Mouse (Mus musculus): ENCODE measurements around the gene Kif21b.
A peak's percentile ranks its signal among the peaks of the same experiment; 100 is the strongest.

Kif21b gene

DNA sequence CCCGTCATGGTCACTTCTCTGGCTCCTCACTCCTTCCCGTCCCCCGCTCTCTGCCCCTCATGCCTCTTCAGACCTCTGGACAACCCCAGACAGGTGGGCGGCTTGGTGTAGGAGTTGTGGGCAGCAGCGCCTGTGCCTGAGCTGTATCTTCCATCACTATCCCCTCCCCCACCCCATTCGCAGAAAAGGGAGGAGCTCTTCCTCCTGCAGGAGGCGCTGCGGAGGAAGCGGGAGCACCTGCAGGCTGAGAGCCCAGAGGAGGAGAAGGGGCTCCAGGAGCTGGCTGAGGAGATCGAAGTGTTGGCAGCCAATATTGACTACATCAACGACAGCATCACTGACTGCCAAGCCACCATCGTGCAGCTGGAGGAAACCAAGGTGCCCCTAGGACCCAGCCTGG lies 28.6 kb downstream of the Kif21b start:
- no peak for DNase-seq (ENCODE audit: low spot score)

- DNase-seq (ENCODE audit: low spot score): no peak
Observed at GRCm38 (mm10) chr1:136160297-136160696, 29.1 kb downstream of the Kif21b start.

DNA sequence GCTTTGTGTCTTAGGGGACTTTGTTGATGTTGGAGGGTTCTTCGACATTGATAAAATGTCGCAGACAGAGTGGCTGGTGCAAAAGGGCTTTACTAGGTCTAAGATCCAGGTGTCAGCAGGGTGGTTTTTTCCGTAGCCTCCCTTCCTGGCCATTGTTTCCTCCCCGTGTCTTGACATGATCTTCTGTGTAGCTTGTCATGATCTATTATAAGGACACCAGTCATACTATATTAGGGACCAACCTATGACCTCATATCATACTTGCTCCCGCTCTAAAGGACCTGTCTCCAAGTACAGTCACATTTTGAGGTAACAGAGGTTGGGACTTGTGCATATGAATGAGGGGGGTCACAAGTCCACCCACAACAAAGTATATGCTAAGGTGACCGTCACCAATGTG lies 29.7 kb downstream of the Kif21b start:
- no peak for DNase-seq (ENCODE audit: low spot score)

- no peak for DNase-seq (ENCODE audit: low spot score)
Observed at GRCm38 (mm10) chr1:136161333-136161921, 30.2 kb downstream of the Kif21b start.

DNA sequence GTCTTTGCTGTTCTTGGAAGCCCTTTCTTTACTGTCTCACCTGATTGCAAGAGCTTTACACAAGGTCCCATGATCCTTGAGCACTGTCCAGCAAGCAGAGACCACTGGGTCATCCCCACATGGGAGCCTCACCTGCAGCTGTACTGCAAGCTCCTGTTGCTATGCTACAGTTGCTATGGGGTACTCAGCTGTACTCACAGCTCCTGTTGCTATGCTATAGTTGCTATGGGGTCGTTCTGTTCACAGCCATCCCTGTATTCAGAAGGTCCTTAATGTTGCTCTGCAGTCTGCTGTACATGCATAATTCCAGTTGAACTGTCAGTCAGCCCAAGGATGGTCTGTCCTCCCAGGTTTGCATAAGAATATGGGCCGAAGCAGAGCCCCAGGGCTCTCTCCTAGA lies 34.2 kb downstream of the Kif21b start:
- no peak for DNase-seq (ENCODE audit: low spot score)

- DNase-seq (ENCODE audit: low spot score): no peak
Observed at GRCm38 (mm10) chr1:136167657-136168056, 36.5 kb downstream of the Kif21b start.

- peak; percentile 21 for DNase-seq (ENCODE audit: low spot score)
Observed at GRCm38 (mm10) chr1:136170109-136170508, 38.9 kb downstream of the Kif21b start.

DNA sequence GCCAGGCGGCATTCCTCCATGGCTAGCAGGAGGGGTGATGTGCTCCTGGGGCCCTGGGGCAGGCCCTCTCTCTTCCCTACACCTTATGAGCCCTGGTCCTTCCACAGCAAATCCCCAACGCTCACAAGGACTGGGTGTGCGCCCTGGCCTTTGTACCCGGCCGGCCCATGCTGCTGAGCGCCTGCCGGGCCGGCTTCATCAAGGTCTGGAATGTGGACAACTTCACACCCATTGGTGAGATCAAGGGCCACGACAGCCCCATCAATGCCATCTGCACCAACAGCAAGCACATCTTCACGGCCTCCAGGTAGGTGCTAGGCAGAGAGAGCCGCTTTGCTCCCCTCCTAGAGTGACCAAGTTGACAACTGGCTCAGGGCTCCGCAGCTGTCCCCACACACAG lies 41.5 kb downstream of the Kif21b start:
- DNase-seq (ENCODE audit: low spot score): no peak

GRCm38 (mm10) chr1:136174101-136174606 lies 43.0 kb downstream of the Kif21b start:
- DNase-seq (ENCODE audit: low spot score): no peak

GRCm38 (mm10) chr1:136175183-136175582 lies 44.0 kb downstream of the Kif21b start:
- no peak for DNase-seq (ENCODE audit: low spot score)

DNA sequence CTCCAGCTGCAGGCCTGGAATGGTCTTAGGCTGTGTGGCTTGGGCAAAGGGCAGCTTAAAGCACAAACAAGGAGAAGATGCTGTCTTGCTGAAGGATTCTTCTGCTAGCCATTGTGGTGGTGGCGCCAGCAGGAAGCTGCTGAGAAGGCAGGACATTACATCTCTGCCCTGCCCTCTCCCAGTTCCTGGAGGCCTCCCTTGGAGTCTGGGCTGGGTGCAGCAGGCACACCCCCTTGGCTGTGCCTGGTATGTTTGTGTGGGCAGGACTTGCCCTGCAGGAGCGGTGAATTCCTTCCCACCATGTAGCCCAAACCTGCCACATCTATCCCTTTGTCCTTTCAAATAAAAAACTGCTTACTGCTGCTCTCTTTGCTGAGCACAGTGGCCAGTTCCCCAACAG lies 45.9 kb downstream of the Kif21b start:
- DNase-seq (ENCODE audit: low spot score): no peak

DNA sequence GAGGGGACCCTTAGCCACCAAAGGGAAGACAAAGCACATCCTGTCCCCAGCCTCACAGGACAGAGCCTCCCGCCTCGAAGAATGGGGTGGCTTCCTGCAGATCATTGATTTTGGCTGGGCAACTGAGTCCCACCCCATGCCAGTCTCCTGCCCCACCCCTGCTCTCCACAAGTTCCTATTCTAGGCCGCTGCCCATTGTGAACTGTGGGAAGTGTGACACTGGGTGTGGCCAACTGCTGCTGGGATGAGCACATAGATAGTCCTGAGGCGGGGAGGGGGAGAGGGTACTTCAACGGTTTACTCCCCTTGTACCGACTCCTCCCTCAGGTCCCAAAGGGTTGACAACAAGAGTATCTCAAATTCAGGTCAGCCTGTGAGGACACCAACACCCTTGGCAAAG lies 47.6 kb downstream of the Kif21b start:
- no peak for DNase-seq (ENCODE audit: low spot score)

- no peak for DNase-seq (ENCODE audit: low spot score)
Observed at GRCm38 (mm10) chr1:136179511-136180001, 48.4 kb downstream of the Kif21b start.

GRCm38 (mm10) chr1:136190033-136190432 lies 58.8 kb downstream of the Kif21b start:
- no peak for DNase-seq (ENCODE audit: low spot score)

DNA sequence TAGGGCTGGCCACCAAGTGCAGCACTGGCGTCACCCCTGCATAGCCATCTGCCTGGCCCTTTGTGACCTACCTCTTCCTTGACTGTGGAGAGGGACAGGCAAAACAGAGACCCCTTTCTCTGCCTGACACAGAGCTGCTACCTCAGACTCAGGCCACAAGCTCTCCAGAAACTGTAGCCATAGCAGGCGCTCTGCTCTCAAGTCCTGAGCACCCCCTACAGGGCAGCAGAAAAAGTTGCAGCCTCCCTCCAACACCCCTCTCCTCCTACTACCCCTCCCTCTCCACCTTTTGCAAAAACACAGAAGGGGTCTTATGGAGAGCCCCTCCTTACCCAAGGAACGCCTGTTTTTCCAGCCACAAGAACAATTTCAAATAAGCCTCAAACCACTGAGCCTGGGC lies 81.6 kb downstream of the Kif21b start, which contains the start of gene Mroh3:
Mroh3 (minus strand) TSS at position 26 of the 400 bp plus-strand sequence.
- no peak for DNase-seq (ENCODE audit: low spot score)

DNA sequence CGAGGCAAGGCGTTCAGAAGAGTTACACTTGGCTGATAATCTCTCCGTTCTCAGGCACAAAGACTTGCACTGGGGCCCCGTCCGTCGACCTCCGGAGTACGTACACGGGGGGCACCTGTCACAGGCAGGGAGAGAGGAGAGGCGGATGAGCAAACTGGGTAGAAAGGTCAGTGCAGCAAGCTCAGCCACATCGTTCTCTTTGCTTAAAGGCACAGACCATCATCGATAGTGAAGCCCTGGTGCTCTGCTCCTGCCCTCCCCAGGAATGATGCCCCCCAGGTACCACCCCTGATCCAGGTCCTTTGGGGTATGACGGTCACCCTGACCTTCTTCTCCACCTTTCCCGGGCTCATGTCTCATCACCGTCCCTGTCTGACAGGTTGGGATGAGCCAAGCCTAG lies 83.1 kb downstream of the Kif21b start:
- no peak for DNase-seq (ENCODE audit: low spot score)

- DNase-seq (ENCODE audit: low spot score): no peak
Observed at GRCm38 (mm10) chr1:136220037-136220871, 89.1 kb downstream of the Kif21b start.

DNA sequence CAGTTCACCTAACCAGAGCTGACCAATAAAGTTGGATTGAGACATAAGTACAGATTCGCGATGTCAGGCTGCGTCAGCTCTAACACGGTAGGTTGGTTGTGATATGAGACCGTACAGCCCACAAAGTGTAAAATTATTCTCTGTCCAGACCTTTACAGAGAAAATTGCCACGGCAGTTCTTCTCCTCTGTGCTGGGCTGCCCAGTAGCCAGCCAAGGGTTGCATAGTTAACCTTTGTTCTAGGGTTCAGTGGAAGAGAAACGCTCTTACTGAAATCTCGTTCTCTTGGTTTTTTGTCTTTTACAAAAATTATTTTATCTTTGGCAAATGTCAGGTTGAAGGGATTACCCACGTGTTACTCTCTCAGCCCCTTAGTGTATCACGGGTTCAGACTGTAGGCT lies 91.2 kb downstream of the Kif21b start:
- no peak for DNase-seq (ENCODE audit: low spot score)

GRCm38 (mm10) chr1:136223758-136224342 lies 92.7 kb downstream of the Kif21b start:
- DNase-seq (ENCODE audit: low spot score): no peak

GRCm38 (mm10) chr1:136225846-136226245 lies 94.7 kb downstream of the Kif21b start:
- no peak for DNase-seq (ENCODE audit: low spot score)

- DNase-seq (ENCODE audit: low spot score): no peak
Observed at GRCm38 (mm10) chr1:136226626-136227025, 95.4 kb downstream of the Kif21b start.
